Mouse (Mus musculus): ENCODE results near the gene Nrsn2. TPM values are rescaled to one million over a fixed set of nuclear protein-coding genes. Genes with fewer than 3 reads are reported as not detected.
"Not testable (repeated sequence)": the region's sequence is repeated elsewhere in the genome, so short reads cannot be mapped to it uniquely, and the experiment has no call there.

Gene Nrsn2
- total RNA-seq, 2 experiments from 2014 or later, result 0.23 TPM; not detected in 1

DNA sequence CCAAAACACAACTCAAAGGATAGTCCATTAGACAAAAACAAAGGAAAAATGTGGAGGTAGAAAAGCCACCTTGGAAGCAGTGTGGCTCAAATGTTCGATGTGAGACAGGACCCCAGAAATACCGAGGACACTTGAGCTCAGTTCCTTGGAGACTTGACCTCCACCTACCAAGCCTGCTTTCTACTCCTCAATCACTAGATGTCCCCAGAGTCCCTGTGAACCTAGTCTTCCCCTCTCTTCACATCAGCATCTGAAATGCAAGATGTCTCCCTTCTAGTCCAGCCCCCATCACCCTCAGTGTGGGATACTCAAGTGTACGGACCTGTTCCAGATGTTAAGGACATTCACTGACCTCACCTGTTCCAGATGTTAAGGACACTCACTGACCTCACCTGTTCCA is 16.3 kb upstream of the Nrsn2 start:
- DNase-seq (ENCODE audit: low spot score in 2 of 2), result no peak

GRCm38 (mm10) chr2:152384191-152384590 is 7.8 kb upstream of the Nrsn2 start:
- no peak for DNase-seq (ENCODE audit: low spot score in 2 of 2)

- no peak for DNase-seq (ENCODE audit: low spot score in 2 of 2)
These were observed 640 bp downstream of the Nrsn2 start for GRCm38 (mm10) chr2:152375652-152376344.

GRCm38 (mm10) chr2:152373547-152373946 is 2.9 kb downstream of the Nrsn2 start:
- no peak for DNase-seq (ENCODE audit: low spot score in 2 of 2)

GRCm38 (mm10) chr2:152372661-152373060 is 3.8 kb downstream of the Nrsn2 start:
- DNase-seq (ENCODE audit: low spot score in 2 of 2), result no peak

GRCm38 (mm10) chr2:152372104-152372503 is 4.3 kb downstream of the Nrsn2 start:
- DNase-seq (ENCODE audit: low spot score in 2 of 2), result no peak

- DNase-seq (ENCODE audit: low spot score in 2 of 2), result peak in 1 of 2 experiments; percentile 48
These were observed 7.8 kb downstream of the Nrsn2 start for GRCm38 (mm10) chr2:152368532-152369140.

GRCm38 (mm10) chr2:152367917-152368316 is 8.5 kb downstream of the Nrsn2 start:
- no peak for DNase-seq (ENCODE audit: low spot score in 2 of 2)

DNA sequence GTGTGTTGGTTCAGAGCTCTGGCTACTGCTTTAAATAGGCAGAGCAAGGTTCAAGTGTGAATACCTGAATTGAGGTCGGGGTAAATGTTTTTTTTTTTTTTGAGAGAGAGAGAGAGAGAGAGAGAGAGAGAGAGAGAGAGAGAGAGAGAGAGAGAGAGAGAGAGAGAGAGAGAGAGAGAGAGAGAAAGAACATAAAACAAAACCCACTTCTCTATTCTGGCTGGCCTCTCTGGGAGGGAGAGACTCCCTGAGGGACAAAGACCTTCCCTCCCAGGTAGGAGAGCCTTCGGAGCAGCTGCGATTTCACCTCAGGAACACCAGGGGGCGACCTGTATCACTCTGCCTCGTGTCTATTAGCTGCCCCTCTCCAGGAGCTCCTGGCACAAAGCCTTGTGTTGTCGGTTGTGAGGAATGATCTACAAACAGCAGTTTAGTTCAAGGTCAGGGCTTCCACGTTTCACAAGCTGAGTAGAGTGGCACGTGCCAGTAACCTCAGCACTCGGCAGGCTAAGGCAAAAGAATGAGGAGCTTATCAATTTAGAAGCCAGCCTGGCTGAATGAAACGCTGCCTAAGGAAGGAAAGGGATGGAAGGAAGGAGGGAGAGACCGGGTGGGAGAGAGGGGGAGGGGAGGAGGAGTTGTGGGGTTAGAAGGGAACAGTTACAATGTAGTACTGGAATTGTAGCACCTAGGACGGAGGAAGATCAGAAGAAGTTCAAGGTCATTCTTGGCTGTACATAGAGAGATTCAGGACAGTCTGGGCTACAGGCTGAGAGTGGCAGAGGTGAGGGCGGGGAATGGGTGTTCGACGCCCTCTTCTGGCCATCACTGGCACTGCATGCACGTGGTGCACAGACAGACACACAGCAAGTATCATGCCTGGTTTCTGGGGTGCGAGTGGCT is 12.9 kb downstream of the Nrsn2 start:
- DNase-seq (ENCODE audit: low spot score in 2 of 2), result peak in 1 of 2 experiments; percentile 65

DNA sequence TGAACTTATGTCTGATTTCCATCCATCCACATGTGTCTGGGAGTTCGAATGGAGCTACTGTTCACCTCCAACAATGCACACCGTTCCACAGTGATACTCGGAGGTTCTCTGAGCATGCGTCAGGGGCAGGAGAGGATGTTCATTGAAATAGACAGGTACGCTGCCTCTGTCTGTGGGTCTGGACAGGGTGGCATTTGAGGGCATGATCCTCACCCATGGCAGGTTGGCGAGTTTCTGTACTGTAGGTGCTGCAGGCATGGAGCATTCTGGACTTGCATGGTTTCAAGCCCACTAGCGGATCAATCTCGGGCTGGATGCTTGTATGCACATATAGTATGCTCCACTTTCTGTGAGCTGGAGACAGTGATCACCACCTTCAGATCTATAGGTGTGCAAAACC is 15.2 kb downstream of the Nrsn2 start:
- DNase-seq (ENCODE audit: low spot score in 2 of 2), result no peak

DNA sequence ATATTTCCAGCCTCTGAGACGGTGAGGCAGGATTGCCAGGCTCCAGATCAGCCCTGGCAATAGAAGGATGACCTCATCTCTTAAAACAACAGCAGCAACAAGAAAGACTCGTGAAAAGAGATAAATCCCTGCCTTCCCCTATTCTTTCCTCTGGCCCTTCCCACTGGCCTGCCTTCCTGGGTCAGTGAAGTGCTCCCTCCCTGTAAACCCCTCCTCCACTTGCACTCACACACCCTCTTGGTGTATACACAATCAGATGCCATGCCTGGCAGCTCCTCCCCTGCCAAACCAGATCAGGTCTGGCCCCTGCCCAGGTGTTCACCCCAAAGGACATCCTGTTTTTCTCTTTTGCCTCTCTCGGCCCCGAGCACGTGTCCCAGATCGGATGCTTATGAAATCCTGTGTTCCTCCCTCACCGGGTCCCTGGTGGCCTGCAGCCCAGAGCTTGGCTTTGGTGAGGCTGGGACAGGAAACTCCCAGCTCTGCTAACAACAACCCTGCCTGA is 16.1 kb downstream of the Nrsn2 start:
- DNase-seq (ENCODE audit: low spot score in 2 of 2), result peak in 1 of 2 experiments; percentile 30

GRCm38 (mm10) chr2:152359616-152360015 is 16.8 kb downstream of the Nrsn2 start:
- no peak for DNase-seq (ENCODE audit: low spot score in 2 of 2)

- not testable (repeated sequence) for DNase-seq (ENCODE audit: low spot score in 2 of 2)
These were observed 17.5 kb downstream of the Nrsn2 start for GRCm38 (mm10) chr2:152358977-152359376.

DNA sequence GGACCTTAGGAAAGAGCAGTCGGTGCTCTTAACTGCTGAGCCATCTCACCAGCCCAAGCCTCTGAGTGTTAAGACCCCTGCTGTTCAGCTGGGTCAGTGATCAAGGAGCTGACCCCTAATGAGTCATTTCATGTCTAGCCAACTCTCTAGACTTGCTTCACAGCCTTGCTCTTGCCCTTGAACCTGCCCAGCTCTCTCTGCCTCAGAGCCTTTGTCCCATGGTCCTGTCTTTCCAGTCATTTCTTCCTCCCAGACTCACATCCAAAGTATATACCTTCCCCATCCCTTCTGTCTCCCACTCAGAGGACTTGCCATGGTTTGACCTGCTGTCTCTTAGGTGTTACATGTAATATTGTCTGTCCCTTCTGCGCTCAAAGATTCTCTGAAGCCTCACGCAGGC is 19.2 kb downstream of the Nrsn2 start:
- DNase-seq (ENCODE audit: low spot score in 2 of 2), result no peak

- no peak for DNase-seq (ENCODE audit: low spot score in 2 of 2)
These were observed 26.4 kb downstream of the Nrsn2 start for GRCm38 (mm10) chr2:152349842-152350540.

DNA sequence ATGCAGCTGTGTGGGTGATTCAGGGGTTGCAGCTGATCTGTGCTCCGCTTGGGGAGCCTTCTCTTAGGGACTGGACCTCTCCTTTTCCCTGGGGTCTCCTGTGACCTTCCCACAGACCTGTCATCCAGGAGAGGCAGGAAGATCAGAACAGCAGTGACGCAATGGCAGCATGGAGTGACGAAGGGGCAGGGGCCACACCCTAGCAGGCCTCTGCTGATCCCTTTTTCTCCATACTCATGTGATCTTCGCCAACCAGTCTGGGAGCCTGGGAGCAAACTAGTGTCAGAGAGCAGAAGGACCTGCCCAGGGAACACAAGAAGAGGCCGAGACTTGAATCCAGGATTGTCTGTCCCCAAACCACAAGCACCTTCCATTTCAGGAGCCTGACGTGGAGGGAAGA is 27.2 kb downstream of the Nrsn2 start:
- DNase-seq (ENCODE audit: low spot score in 2 of 2), result no peak

GRCm38 (mm10) chr2:152347722-152348121 is 28.7 kb downstream of the Nrsn2 start:
- no peak for DNase-seq (ENCODE audit: low spot score in 2 of 2)

DNA sequence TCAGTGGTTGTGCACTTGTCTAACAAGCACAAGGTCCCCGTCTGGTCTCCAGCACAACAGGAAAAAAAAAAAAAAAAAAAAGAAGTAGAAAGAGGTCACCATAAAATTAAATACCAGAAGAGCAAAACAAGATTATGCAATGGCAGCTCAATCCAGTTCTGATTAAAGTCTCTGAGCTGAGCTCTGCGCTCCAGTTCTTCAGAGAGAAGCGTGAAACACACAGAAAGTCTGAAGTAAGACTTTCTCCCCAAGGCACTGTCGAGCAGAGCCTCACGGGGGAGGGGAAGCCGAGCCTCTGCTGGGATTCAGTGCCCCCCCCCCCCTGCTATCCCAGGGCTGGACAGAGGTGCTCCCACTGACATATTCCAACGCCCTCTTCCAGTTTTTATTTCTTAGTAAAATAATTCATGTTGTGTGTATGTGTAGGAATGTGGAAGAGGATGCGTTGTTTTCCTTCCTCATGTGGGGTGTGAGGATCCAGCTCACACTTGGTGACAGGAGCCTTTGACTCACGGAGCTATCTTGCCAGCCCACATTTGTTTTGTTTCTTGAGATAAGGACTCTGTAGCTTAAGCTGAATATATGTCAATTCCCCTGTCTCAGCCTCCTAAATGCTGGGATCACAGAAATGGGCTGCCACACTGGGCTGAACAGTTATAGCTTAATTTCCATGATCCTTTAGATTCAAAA is 29.5 kb downstream of the Nrsn2 start:
- DNase-seq (ENCODE audit: low spot score in 2 of 2), result no peak

DNA sequence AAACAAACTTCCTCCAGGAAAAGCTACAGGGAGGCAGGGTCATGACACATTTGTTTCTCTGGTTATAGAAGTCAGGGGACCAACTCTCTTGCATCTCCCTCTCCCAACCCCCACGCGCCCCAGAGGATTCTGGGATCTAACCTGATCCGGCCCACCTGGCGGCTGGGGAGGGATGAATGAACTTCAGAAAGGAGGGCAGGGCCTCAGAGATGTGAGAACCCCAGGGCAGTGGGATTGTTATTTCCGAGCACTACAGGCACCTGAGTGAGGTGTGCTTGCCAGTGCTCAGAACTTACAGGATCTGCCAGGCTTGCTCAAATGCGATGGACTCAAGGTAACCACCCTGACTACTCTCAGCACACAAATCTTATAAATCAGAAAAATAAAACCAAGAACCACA is 31.0 kb downstream of the Nrsn2 start:
- no peak for DNase-seq (ENCODE audit: low spot score in 2 of 2)

DNA sequence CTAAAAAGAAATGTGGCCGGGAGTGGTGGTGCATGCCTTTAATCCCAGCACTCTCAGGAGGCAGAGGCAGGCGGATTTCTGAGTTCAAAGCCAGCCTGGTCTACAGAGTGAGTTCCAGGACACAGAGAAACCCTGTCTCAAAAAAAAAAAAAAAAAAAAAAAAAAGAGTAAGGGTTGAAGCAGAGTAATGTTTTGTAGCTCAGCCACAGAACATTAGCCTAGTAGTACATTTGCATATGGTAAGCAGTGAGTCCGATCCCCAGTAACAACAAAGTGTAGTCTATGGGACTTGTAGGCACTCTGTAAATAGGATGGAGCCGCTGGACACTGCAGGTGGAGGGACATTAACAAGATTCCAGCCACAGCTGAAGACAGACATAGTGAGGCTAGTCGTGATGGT is 31.5 kb downstream of the Nrsn2 start:
- no peak for DNase-seq (ENCODE audit: low spot score in 2 of 2)

- no peak for DNase-seq (ENCODE audit: low spot score in 2 of 2)
These were observed 32.1 kb downstream of the Nrsn2 start for GRCm38 (mm10) chr2:152344361-152344760.

Data from gastrocnemius, postnatal 4 days (tissue).